Mouse (Mus musculus) cerebellum, postnatal 4 days (tissue): ENCODE data around the gene Slu7.

Source experiments
- DNase-seq, 2 experiments: peaks; one replicate each; pipeline ENCODE4 v3.0.0; 2022; ENCODE audit warnings: low spot score in 2 of 2, mixed read lengths in 1 of 2

The Slu7 gene

DNA sequence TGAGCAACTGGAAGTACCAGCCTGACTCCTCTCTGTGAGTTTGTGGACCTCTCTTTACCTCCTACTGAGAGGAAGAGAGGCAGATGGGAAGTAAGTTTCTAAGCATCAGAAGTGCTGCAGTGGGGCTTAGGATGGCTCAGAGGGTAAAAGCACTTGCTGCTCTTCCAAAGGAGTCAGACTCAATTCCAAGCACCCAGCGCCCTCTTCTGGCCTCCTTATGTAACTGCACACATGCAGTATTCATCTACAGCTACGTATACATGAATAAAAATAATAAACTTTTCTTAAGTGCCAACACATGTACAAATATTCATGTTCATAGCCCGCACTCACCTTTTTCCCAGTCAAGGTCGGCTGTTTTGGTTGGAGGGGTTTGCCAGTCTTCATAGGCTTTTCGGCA is 9.2 kb upstream of the Slu7 start:
- no peak for DNase-seq

DNA sequence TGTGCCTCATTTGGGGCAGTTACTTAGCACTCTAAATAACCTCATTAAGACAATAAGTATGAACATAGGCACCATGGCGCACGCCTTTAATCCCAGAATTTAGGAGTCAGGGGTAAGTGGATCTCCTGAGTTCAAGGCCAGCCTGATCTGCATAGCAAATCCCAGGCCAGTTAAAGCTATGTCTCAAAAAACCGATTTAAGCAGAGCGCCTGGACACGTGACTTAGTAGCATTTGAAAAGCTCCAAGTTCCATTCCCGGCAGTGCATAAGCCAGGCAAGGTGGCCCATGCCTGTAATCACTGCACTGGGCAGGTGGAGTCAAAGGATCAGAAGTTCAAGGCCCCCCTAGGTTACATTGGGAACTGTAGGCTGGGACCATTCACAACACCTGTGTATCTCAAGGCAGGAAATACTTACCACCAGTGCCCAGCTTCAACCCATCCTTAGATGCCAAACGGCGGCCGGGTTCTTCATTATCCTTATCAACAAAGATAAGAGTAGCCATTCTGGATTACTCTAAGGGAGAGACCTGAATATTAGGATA is 8.3 kb upstream of the Slu7 start:
- DNase-seq: no peak

DNA sequence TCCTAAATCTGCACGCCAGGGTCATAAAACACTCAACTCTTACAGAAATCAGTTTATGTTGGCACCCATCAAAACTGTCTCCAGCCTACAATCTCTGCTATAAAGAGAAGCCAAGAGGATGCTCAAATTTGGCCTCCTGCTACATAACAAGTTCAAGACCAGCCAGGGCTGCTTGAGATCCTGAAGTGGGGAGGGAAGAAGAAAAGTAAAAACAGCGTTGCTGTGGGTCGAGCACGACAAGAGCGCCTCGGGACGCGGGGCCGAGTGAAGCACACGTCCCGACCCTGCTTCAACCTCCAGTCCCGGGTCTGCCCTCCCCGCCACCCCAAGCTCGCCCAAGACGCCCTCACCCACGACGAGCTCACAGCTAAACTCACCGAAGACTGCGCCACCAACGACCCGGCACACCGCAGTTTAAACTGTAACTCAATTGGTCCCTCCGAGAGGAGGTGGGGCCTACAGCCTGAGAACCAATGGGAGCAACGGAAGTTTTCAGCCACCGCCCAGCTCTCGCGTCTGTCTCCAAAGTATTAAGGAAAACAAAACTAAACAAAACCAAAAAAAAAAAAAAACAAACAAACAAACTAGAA is 7.6 kb upstream of the Slu7 start, which contains the start of gene Pttg1:
Pttg1 (minus strand) TSS at position 428 of the 590 bp plus-strand sequence.
- peak; percentile 36 to 52 for DNase-seq

DNA sequence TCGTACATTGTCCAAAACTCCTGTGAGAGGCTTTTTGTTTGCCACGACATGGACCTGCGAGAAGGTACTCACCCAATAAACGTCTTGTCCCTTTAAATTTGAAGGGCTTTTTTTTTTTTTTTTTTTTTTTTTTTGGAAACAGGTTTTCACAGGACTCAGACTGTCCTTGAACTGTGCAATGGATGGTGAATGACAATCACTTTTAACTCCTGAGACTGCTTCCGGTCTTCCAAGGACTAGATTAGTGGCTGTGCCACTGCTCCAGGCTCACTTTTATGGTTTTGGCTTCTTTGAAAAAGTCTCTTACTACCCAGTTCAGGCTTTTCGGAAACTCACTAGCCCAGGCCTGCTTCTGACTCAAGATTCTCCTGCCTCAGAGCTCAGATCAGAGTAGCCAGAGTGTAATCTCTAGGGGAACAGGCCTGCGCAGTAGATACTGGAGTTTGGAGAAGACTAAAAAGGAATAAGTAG is 7.1 kb upstream of the Slu7 start:
- no peak for DNase-seq

DNA sequence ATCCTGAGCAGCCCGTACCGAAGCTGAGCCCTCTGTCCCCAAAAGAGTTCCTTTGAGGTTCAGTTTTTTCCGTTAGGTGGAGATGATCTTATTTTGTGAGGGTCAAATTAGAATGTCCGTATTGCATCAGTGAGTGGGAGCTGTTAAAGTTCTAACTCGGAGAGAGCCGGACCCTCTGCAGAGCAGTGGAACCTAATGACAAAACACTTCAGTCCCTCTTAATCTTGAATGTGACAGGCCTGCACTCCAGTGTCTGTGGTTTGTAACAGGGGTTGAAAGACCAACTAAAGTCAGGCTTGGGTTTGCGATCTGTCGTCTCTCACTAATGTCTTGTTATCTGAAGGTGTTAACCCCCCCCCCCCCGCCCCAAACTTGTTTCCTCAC is 472 bp downstream of the Slu7 start:
- no peak for DNase-seq

DNA sequence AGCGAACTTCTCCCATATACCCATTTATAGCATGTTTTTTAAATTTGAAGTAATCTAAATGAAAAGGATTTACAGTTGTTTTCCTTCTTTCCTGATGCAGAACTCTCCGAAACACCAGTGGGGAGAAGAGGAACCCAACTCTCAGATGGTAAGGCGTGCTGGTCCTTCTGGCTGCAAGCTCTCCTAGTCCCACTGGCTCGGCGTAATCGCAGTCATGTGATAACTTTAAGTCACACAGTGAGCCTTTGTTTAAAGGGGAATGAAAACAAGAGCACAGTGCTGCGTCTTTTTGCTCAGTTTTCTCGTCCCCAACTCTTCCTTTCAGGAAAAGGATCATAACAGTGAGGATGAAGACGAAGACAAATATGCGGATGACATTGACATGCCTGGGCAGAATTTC is 7.6 kb downstream of the Slu7 start:
- DNase-seq: no peak

DNA sequence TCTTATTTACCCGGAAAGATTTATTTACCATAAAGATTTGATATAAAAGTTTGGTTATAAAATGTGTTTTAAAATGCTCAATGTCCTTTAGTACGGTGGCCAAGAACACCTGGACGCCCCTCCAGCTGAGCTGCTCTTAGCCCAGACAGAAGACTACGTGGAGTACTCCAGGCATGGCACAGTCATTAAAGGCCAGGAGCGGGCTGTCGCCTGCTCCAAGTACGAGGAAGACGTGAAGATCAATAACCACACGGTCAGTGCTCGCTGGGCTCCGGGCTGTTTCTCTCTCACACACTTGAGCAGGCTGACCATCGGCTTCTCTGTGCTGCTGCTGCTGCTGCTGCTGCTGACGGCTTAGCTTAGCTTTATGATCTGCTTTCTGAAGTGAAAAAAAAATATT is 9.6 kb downstream of the Slu7 start:
- DNase-seq: no peak

DNA sequence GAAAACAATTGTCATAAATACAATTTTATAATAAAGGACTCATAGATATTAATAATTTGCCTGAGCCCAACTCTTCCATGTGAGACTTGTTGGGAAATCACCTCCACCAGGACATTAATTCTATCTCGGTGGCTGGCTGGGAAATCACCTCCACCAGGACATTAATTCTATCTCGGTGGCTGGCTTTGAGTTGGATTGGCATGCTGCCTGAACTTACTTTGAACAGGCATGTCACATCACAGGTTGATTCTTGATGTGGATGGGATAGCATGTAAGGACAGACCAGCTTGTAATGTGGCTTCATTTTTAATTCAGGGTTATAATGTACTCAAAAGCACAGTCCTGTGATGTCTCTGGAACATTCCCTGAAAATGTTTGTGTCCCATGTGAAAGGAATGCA is 16.4 kb downstream of the Slu7 start:
- DNase-seq: no peak

DNA sequence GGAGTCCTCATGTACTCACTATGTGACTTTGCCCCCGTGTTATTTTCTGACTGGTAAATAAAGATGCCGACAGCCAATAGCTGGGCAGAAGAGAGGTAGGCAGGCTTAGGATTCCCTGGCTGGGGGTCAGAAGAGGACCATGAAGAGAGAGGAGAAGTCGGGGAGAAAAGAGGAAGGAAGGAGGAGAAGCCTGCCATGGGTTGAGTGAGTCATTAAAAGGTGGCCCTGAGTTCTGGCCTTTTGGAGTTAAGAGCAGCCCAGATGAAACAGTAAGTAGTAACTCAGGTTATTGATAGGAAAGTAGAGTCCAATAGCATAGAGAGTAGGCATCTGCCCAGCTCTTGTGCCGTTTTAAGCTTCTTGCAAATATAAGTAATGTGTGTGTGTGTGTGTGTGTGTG is 17.8 kb downstream of the Slu7 start:
- DNase-seq: no peak

DNA sequence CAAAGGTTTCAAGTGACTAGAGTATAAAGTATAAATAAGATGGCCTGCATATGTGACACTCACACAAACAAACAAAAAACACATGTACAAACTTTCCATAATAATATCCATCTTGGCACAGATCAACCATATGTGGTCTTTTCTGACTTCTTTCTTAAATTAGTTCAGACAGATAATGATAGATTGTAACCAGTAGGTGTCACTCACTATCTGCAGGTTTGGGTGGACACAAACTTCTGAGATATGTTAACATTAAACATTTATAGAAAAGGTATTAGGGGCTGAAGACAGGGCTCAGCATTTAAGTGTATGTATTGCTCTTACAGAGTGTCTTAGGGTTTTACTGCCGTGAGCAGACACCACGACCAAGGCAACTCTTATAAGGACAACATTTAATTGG is 18.7 kb downstream of the Slu7 start:
- no peak for DNase-seq

DNA sequence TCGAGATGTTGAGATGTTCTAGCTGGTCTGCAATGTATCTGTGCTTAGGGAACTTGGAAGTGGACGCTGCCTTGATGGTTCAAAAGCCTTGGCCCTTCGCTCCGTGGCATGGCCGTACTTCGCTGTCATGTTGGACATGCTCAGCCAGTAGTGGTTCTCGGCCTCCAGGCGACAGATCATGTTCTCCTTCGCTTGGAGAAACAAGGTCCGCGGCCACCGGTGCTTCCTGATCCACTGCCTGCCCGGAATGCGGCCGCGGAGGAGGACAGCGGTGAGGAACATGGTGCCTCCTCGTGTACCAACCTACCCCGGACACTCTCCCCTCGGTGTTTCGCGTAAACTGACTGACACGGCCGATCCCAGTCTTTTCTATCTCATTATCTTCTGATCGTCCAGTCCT is 29.7 kb downstream of the Slu7 start:
- DNase-seq: no peak

DNA sequence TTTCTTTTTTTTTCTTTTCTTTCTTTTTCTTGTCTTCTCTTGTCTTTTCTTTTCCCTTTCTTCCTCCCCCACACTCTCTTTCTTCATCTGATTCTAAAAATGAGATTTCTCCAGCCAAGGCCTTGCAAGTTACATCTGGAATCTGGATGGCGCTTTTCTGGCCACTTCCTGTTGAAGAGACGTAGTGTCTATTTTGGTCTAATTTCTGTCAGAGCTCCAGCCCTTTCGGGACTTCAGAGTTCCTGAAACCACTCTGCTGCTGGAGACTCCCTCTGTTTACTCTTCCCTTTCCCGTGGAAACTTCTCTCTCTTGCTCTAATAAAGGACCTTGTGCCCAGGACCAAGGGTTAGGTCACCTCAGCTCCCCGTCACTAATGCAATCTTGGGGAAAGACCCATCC is 36.6 kb downstream of the Slu7 start:
- no peak for DNase-seq

DNA sequence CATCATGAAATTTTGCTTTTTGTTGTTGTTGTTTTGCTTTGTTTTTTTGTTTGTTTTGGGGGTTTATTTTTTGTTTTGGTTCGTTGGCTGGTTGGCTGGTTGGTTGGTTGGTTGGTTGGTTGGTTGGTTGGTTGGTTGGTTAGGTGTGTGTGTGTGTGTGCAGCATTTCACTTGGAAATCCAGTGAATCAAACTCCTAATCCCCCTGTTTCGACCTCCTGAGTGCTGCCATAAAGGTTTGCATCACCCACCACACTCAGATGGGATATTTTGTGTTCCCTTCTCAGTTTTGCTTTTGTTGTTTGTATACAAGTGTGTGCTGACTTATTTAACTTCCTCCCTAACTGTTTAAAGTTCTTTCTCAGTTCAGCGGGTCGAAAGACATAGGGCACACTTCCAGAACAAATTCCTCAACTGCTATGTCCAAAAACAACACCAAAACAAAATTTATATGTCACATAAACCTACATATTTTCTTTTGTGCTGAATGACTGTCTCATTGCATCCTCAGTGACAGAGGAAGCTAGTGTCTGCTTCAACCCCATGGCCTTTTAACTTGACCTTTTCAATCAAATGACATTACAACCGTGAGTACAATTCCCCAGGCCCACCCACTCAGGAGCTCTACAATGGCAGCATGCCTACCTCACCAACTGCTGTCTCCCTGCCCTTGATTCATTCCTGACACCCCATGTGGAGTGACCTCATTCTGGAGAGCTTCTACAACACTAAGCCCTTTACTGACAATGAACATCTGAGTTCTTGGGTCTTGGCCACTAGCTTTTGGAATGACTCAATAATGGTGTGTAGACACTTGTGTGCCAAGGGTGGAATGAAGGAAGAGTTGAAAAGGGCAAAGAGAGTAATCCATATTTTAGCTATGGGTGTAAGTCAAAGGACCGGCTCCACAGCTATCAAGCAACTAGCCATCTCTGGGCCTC is 37.6 kb downstream of the Slu7 start:
- no peak for DNase-seq

DNA sequence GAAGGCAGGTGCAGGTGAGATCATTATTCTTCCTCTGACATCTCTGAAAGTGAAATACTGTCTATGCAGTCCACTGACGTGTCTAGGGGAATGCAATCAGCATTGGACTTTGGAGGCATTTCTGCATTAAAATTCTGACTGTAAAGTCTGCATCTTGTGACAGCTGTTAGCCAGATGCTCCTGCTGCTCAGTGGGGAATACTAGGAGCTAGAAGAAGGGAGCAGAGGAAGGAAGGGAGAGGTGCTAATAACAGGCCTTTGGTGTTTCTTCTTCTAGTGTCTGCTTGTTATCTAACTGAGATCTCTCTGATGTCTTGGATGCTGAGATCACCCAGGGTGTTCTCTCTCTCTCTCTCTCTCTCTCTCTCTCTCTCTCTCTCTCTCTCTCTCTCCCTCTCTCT is 39.6 kb downstream of the Slu7 start:
- no peak for DNase-seq

DNA sequence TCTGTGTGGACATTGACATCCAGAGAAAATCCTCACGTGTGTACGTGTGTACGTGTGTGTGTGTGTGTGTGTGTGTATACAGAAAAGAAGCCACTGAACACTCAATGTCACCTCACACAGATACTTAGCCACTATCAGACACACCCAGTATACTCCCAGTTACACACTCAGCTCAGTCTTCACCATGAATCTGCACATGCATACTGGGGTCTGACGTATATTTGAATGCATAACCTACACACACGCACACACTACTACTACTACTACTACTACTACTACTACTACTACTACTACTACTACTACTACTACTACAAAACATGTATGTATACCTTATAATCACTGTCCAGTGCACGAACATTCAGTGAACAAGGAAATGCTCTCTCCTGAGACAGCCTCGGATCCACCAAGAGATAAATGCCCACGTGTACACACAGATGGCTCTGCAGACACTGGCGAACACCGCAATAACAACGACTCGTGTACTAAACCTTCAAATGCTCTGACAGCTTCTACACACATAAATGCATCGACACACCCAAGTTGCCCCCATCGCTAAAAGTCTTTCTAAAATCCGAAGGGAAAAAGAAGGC is 40.2 kb downstream of the Slu7 start:
- DNase-seq: no peak

DNA sequence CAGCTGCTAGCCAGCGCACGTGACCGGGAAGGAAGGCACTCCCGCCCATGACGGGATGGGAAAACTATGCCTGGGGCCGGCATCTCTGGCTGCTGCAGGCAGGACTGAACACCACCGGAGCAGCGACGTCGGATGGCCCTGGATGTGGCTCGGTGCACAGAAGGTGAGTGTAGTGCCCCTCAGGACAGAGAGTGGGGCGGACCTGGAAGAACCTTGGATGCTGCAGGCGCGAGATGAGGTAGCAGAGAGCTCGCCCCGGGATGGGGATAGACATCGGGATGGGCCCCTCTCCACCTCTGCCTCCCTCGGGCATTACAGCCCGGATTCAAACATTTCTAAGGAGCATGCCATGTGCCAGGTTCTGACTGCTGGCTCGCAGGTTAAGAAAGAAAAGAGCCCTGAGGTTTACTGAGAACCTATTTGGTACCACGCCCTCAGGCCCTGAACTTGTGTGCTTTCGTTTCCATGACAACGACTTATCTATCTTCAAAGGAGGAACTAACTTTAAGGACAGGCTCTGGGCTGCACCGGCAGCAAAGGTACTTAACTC is 40.8 kb downstream of the Slu7 start, which contains the start of gene C1qtnf2:
C1qtnf2 (plus strand) TSS at position 52 of the 550 bp plus-strand sequence.
- DNase-seq: no peak

DNA sequence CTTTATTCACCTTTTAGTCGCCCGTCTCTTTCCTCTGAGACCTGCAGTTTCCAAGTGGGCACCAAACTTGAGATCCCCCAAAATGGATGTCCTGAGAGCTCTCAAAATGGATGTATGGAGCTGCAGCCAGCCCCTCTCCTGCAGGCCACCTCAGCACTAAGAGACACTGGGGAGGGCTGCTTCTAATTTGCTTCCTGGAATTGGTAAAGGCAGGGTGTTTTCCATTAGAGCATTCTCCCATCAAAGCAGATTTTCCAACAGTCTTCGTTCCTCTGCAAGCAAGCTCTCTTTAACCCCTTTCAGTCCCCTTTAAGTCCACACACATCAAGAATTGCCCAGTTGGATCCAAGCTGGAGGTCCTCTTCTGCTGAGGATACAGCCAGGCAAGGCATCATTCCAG is 45.8 kb downstream of the Slu7 start:
- DNase-seq: no peak

DNA sequence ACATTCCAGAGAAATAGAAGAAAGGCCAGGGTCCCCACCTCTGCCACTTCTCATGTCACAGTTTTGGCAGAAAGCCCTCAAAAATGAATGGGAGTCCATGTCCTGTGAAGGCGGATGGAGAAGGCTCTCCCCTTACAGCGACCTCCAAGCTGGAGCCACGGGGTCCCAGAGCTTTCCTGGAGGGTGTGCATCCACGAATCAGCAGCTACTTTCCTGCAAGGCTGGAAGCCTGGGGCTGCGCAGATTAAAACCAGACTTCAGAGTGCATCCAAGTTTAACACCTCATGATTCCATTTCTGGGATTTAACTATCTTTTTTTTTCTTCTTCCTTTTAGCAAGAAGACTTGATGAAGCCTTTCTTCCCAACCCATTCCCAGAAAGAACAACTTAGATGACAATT is 47.0 kb downstream of the Slu7 start:
- DNase-seq: no peak

DNA sequence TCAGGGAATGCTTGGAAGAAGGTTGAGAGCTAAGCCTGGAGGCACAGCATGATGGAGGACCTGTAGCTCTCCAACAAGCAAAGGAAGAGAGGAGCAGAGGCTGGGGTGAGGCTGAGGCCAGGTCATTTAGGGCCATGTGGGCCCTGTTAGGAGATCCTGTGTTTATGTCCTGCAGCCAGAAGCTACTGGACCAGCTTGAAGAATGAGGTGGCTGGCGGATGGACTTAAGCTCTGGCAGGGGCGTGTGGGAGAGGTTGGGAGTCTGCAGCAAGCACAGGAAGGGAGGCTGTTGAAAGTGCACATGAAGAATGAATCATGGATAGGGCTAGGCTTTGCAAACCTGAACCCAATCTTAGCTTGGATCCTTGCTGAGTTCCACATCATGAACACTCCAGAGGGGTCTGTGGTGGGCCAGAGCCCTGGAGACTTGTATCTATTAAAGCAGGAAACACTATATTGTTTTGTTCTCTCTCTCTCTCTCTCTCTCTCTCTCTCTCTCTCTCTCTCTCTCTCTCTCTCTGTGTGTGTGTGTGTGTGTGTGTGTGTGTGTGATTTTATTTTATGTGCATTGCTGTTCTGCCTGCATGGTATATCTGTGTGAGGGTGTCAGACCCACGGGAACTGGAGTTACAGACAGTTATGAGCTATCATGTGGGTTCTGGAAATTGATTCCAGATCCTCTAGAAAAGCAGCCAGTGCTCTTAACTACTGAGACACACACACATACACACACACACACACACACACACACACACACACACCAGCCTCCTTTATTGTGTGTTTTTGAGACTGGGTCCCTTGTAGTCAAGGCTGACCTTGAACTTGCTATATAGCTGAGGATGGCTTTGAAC is 48.4 kb downstream of the Slu7 start:
- no peak for DNase-seq

DNA sequence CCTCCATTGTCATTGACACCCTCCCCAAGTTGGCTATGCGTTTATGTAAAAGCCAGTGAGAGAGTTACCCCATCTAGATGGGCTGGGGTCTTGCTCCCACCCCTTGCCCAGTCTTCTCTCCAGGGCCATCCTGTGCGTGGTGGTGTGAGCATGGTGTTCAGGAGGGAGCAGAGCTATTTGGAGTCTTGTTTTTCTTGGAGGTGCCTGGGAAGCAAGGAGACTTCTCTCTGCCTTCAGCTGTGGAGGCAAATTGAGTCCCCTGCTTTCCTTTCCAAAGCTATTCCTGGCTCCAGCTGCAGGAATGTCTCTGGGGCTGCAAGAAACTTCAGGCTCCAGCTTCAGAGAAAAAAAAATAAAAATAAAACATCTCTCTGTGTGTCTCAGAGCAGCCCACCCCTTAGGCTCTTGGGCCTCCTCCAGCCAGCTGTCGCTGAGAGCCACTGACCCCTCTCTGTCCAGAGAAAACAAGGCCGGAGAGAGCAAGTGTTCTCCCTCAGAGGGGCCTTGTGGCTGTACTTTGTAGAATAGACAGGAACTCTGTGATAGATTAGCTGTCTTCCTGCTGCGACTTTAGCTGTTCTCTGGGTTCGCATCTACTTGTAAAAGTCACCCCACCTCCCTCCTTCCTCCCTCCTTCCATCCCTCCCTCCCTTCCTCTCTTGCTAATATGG is 49.7 kb downstream of the Slu7 start:
- DNase-seq: no peak

DNA sequence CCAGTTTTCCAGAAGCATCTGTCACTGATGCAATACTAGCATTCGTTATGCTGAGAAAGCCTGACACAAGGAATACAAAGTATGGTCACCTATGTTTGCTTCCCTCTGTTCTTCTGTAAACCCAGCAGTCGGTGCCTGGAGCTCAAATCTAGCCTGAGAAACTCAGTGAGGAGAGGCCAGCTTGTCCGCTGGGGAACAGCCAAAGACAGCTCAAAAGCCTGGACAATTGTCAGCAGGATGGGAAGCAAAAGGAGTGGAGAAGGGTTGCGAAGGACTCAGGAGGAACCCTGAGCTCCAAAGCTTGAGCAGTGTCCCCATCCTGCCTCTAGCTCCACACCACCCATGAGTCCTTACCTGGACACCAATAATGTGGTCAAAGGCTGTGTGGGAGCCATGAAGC is 50.5 kb downstream of the Slu7 start:
- DNase-seq: no peak
